Mouse (Mus musculus) large intestine, adult 2 months (tissue): ENCODE measurements around the gene Trappc10. TPM values are rescaled to one million over a fixed set of nuclear protein-coding genes. Genes with fewer than 3 reads are reported as not detected.

Source experiments
- DNase-seq: peaks from one replicate; pipeline ENCODE4 v3.0.0-alpha.2; 2012; ENCODE audit warnings: low read depth, low spot score
- WGBS: fragments of 180-500 bp; shearing (Covaris S2); methylation state at CpG from one replicate; pipeline ENCODE4 v1.1.7; 2018; 5-methylcytosine and 5-hydroxymethylcytosine counted together
- polyA plus RNA-seq: library from polyadenylated mRNA; depleted of rRNA; stranded (reverse); fragments of >200 nt; gene quantifications from 2 replicates; pipeline ENCODE4 v1.2.3, GENCODE M21; 2012; rRNA removed

Trappc10 gene
- polyA plus RNA-seq, result 53.6 and 84.4 TPM in 2 replicates

GRCm38 (mm10) chr10:78244438-78245224 is at the start of gene Trappc10:
Trappc10 (minus strand) TSS chr10:78244641.
- no peak for DNase-seq
- under 1% methylated on average over 74 of the region's 74 CpGs for WGBS

GRCm38 (mm10) chr10:78293576-78293975 is 49.1 kb upstream of the Trappc10 start:
- DNase-seq, result no peak
- WGBS, result 73% methylated on average over 1 of the region's 1 CpGs

GRCm38 (mm10) chr10:78292381-78292780 is 47.9 kb upstream of the Trappc10 start:
- DNase-seq, result no peak
- WGBS, result 87% methylated on average over 5 of the region's 5 CpGs

GRCm38 (mm10) chr10:78290730-78291535 is 46.5 kb upstream of the Trappc10 start:
- 71% methylated on average over 8 of the region's 8 CpGs for WGBS

GRCm38 (mm10) chr10:78288896-78289295 is 44.5 kb upstream of the Trappc10 start:
- WGBS, result 92% methylated on average over 4 of the region's 4 CpGs
- no peak for DNase-seq

More at GRCm38 (mm10) chr10:78290730-78291535, 46.5 kb upstream of the Trappc10 start:
- no peak for DNase-seq

GRCm38 (mm10) chr10:78288135-78288534 is 43.7 kb upstream of the Trappc10 start:
- DNase-seq, result no peak
- WGBS, result 62% methylated on average over 5 of the region's 5 CpGs

GRCm38 (mm10) chr10:78287465-78288132 is 43.2 kb upstream of the Trappc10 start:
- no peak for DNase-seq
- WGBS, result 40% methylated on average over 22 of the region's 22 CpGs

- DNase-seq, result no peak
- 90% methylated on average over 4 of the region's 4 CpGs for WGBS
These were observed 41.5 kb upstream of the Trappc10 start for GRCm38 (mm10) chr10:78285959-78286358.

- 88% methylated on average over 6 of the region's 6 CpGs for WGBS
- DNase-seq, result no peak
These were observed 41.0 kb upstream of the Trappc10 start for GRCm38 (mm10) chr10:78285409-78285808.

- 86% methylated on average over 12 of the region's 12 CpGs for WGBS
- no peak for DNase-seq
These were observed 40.4 kb upstream of the Trappc10 start for GRCm38 (mm10) chr10:78284812-78285211.

GRCm38 (mm10) chr10:78282411-78282810 is 38.0 kb upstream of the Trappc10 start:
- DNase-seq, result no peak
- WGBS, result 91% methylated on average over 4 of the region's 4 CpGs

- DNase-seq, result no peak
- WGBS, result 90% methylated on average over 9 of the region's 9 CpGs
These were observed 36.0 kb upstream of the Trappc10 start for GRCm38 (mm10) chr10:78280486-78280885.

GRCm38 (mm10) chr10:78279210-78279609 is 34.8 kb upstream of the Trappc10 start:
- WGBS, result 57% methylated on average over 8 of the region's 8 CpGs
- no peak for DNase-seq

GRCm38 (mm10) chr10:78277835-78278234 is 33.4 kb upstream of the Trappc10 start:
- no peak for DNase-seq
- WGBS, result 73% methylated on average over 3 of the region's 3 CpGs

- WGBS, result 65% methylated on average over 4 of the region's 4 CpGs
- no peak for DNase-seq
These were observed 31.8 kb upstream of the Trappc10 start for GRCm38 (mm10) chr10:78276242-78276641.

GRCm38 (mm10) chr10:78272932-78273331 is 28.5 kb upstream of the Trappc10 start:
- WGBS, result 61% methylated on average over 9 of the region's 9 CpGs

GRCm38 (mm10) chr10:78265881-78266280 is 21.4 kb upstream of the Trappc10 start:
- no peak for DNase-seq
- 40% methylated on average over 3 of the region's 3 CpGs for WGBS

More at GRCm38 (mm10) chr10:78272932-78273331, 28.5 kb upstream of the Trappc10 start:
- no peak for DNase-seq

- WGBS, result 67% methylated on average over 3 of the region's 3 CpGs
- DNase-seq, result no peak
These were observed 20.3 kb upstream of the Trappc10 start for GRCm38 (mm10) chr10:78264735-78265134.

- DNase-seq, result no peak
These were observed 16.6 kb upstream of the Trappc10 start for GRCm38 (mm10) chr10:78260916-78261650.

More at GRCm38 (mm10) chr10:78260916-78261650, 16.6 kb upstream of the Trappc10 start:
- WGBS, result 71% methylated on average over 7 of the region's 7 CpGs
